Mouse (Mus musculus): ENCODE measurements at regions not wholly inside any gene's neighbourhood (a gene's known extent, or its start where the extent isn't known, plus 50 kb on each side); places are given as distances from the start of the nearest gene placed in this dataset.

GRCm38 (mm10) chr2:15146414-15146813 is 91.5 kb upstream of the Nsun6 start:
- ATAC-seq = no peak
- no peaks in the 10 kb centered on the region for H3K4me1 ChIP-seq (ENCODE audit: insufficient read depth, low read length)
- H3K4me3 ChIP-seq (ENCODE audit: low read length) = no peak overlapping the region
- H3K27me3 ChIP-seq (ENCODE audit: insufficient read depth, low read length) = no peaks in the 10 kb centered on the region
- no peak overlapping the region for H3K4me2 ChIP-seq (ENCODE audit: low read depth, low read length)
- H3K9ac ChIP-seq (replicated peaks; ENCODE audit: low read length) = no peak overlapping the region
- no peaks in the 10 kb centered on the region for H3K36me3 ChIP-seq (ENCODE audit: insufficient read depth, low read length)
- H3K9me3 ChIP-seq (ENCODE audit: low read length) = no peaks in the 10 kb centered on the region
- H3K27ac ChIP-seq = no peak overlapping the region
- TF ChIP-seq CTCF (IDR thresholded peaks at IDR 0.05; ENCODE audit: low read depth) = no peak
- WGBS = 94% methylated on average over 1 of the region's 1 CpGs
- no peak for DNase-seq (ENCODE audit: low spot score)

- no peak for TF ChIP-seq CTCF (IDR thresholded peaks at IDR 0.05; ENCODE audit: low read depth)
- Histone ChIP-seq H3K9me3 (ENCODE audit: low read length) (no peaks in the 10 kb centered on the region), H3K4me2 (ENCODE audit: low read depth, low read length) (no peak overlapping the region), H3K9ac (replicated peaks; ENCODE audit: low read length) (no peak overlapping the region), H3K4me3 (ENCODE audit: low read length) (no peak overlapping the region), H3K27ac (no peak overlapping the region), H3K4me1 (ENCODE audit: insufficient read depth, low read length) (no peaks in the 10 kb centered on the region), H3K27me3 (ENCODE audit: insufficient read depth, low read length) (no peaks in the 10 kb centered on the region), H3K36me3 (ENCODE audit: insufficient read depth, low read length) (no peaks in the 10 kb centered on the region)
- 92% methylated on average over 2 of the region's 2 CpGs for WGBS
- ATAC-seq = no peak
- DNase-seq (ENCODE audit: low spot score) = no peak
These were observed 89.9 kb upstream of the Nsun6 start for GRCm38 (mm10) chr2:15144781-15145180.

GRCm38 (mm10) chr2:15139877-15140276 is 85.0 kb upstream of the Nsun6 start:
- H3K4me3 ChIP-seq (ENCODE audit: low read length) = no peak overlapping the region
- ATAC-seq = no peak
- no peaks in the 10 kb centered on the region for H3K4me1 ChIP-seq (ENCODE audit: insufficient read depth, low read length)

More at GRCm38 (mm10) chr2:15139877-15140276, 85.0 kb upstream of the Nsun6 start:
- Histone ChIP-seq H3K27ac (no peak overlapping the region), H3K27me3 (ENCODE audit: insufficient read depth, low read length) (no peaks in the 10 kb centered on the region), H3K36me3 (ENCODE audit: insufficient read depth, low read length) (no peaks in the 10 kb centered on the region), H3K9me3 (ENCODE audit: low read length) (no peaks in the 10 kb centered on the region), H3K9ac (replicated peaks; ENCODE audit: low read length) (no peak overlapping the region), H3K4me2 (ENCODE audit: low read depth, low read length) (no peak overlapping the region)
- WGBS = 81% methylated on average over 2 of the region's 2 CpGs
- TF ChIP-seq CTCF (IDR thresholded peaks at IDR 0.05; ENCODE audit: low read depth) = no peak
- DNase-seq (ENCODE audit: low spot score) = no peak
